In the genomic region with DNA sequence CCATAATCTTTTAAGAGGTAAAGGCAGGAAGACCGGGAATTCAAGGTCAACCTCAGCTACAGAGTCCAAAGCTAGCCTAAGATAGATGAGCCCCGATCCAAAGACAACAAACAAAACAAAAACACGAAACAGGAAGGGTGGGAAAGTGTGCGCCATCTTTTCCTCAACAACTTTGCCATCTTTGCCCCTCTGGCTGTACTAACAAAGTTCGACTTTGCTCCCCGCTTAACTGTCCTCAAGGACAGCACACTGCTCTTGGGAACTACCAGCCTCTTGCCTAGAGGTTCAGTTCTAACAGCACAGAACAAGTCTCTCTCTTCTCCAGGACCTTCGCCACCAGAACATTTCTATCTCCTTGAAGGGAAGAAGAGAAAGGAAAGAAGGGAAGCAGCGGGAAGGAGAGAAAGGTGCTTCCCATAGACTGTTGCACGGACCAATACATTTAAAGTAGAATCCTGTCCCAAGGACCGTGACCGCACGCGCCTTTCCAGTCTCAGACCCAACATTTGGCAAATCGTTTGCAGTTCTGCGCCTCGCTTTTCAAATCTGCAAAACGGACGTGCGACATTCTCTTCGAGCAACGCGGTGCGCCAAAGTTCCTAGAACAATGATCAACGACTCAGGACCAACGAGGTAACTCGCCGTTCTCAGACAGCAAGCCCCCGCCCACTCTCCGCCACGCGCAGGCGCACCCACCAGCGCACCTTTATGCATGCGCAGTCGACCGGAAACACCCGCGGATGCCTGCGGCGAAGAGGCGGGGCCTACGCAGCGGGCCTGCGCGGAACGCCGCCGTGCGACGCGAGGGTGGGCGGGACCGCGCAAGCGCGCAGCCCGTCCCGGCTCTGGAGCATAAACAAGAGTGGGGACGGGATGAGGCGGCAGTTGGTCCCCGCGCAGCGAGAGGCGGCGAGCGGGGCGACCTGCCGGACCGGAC, we compare ENCODE assay signal across 8 mouse cellular contexts. TPM values are rescaled to one million over a fixed set of nuclear protein-coding genes. Genes with fewer than 3 reads are reported as not detected.
DNase-seq lines count a peak whose midpoint lies in the region; ATAC-seq and TF ChIP-seq lines count a peak whose summit lies in the region.

No protein-coding gene starts in this region.

- no peak for TF ChIP-seq EP300 in liver, embryonic 14.5 days (IDR thresholded peaks at IDR 0.05; ENCODE audit: low read depth)
- TF ChIP-seq EP300 in stomach, postnatal 0 days (optimal IDR thresholded peaks at IDR 0.05), result no peak

- H3K9ac ChIP-seq in heart, embryonic 15.5 days, result peak overlapping the region; percentile 92
- peak overlapping the region; percentile 97 for H3K9ac ChIP-seq in liver, embryonic 14.5 days (replicated peaks)
- H3K9ac ChIP-seq in neural tube, embryonic 11.5 days (ENCODE audit: low read length), result peak overlapping the region; percentile 75
- peak overlapping the region; percentile 89 for H3K9ac ChIP-seq in stomach, postnatal 0 days (ENCODE audit: low read length)

- H3K4me3 ChIP-seq in brown adipose tissue, adult 24 weeks (ENCODE audit: insufficient read depth, low read depth, low read length), result peak overlapping the region; percentile 77
- H3K4me3 ChIP-seq in heart, embryonic 15.5 days, result peak overlapping the region; percentile 92
- peak overlapping the region; percentile 92 to 97 for H3K4me3 ChIP-seq in liver, embryonic 14.5 days (ENCODE audit: insufficient read depth in 1 of 2, low read depth in 2 of 2, low read length in 2 of 2)
- H3K4me3 ChIP-seq in neural tube, embryonic 11.5 days (ENCODE audit: low read depth, low read length), result peak overlapping the region; percentile 88
- peak overlapping the region; percentile 91 for H3K4me3 ChIP-seq in stomach, postnatal 0 days (ENCODE audit: low read depth, low read length)

- peak; percentile 98 for ATAC-seq in heart, embryonic 15.5 days (replicated peaks; ENCODE audit: insufficient number of reproducible peaks, insufficient read depth, low FRiP score, low read depth)
- peak; percentile 97 for ATAC-seq in liver, embryonic 14.5 days (ENCODE audit: insufficient read depth)
- ATAC-seq in neural tube, embryonic 11.5 days (ENCODE audit: insufficient read depth, low FRiP score, low TSS enrichment), result peak; percentile 97
- peak; percentile 98 for ATAC-seq in stomach, postnatal 0 days (ENCODE audit: low FRiP score, low TSS enrichment)

- H3K27me3 ChIP-seq in heart, embryonic 15.5 days, result no peaks in the 10 kb centered on the region
- no peaks in the 10 kb centered on the region for H3K27me3 ChIP-seq in liver, embryonic 14.5 days (ENCODE audit: control insufficient read depth, insufficient read depth, low read length)
- no peaks in the 10 kb centered on the region for H3K27me3 ChIP-seq in neural tube, embryonic 11.5 days (ENCODE audit: control insufficient read depth, insufficient read depth, low read length)
- H3K27me3 ChIP-seq in stomach, postnatal 0 days (ENCODE audit: control insufficient read depth, insufficient read depth, low read length), result no peaks in the 10 kb centered on the region

- H3K9me3 ChIP-seq in heart, embryonic 15.5 days (replicated peaks), result no peaks in the 10 kb centered on the region
- H3K9me3 ChIP-seq in liver, embryonic 14.5 days (ENCODE audit: control insufficient read depth, low read length), result no peaks in the 10 kb centered on the region
- no peaks in the 10 kb centered on the region for H3K9me3 ChIP-seq in neural tube, embryonic 11.5 days (ENCODE audit: control insufficient read depth, low read length)
- no peaks in the 10 kb centered on the region for H3K9me3 ChIP-seq in stomach, postnatal 0 days (ENCODE audit: control insufficient read depth, low read length)

- H3K4me1 ChIP-seq in brown adipose tissue, adult 24 weeks (ENCODE audit: control insufficient read depth, insufficient read depth, insufficient read length, low read length), result peaks cover 11% of the 10 kb centered on the region; the same call in 1 of the 2 replicates
- H3K4me1 ChIP-seq in heart, embryonic 15.5 days (replicated peaks), result peaks cover 13% of the 10 kb centered on the region
- peaks cover 14 to 18% of the 10 kb centered on the region in 2 experiments for H3K4me1 ChIP-seq in liver, embryonic 14.5 days (replicated peaks; ENCODE audit: control insufficient read depth in 2 of 2, insufficient read depth in 2 of 2, low read length in 1 of 2)
- H3K4me1 ChIP-seq in neural tube, embryonic 11.5 days (ENCODE audit: control insufficient read depth, insufficient read depth, low read length), result peaks cover 9% of the 10 kb centered on the region
- H3K4me1 ChIP-seq in stomach, postnatal 0 days (replicated peaks; ENCODE audit: control insufficient read depth, insufficient read depth), result peaks cover 6% of the 10 kb centered on the region

- H3K4me2 ChIP-seq in heart, embryonic 15.5 days, result peak overlapping the region; percentile 77
- H3K4me2 ChIP-seq in liver, embryonic 14.5 days (ENCODE audit: low read depth), result peak overlapping the region; percentile 82
- peak overlapping the region; percentile 82 for H3K4me2 ChIP-seq in neural tube, embryonic 11.5 days (ENCODE audit: low read depth)
- peak overlapping the region; percentile 74 for H3K4me2 ChIP-seq in stomach, postnatal 0 days (replicated peaks; ENCODE audit: low read depth)

- peaks cover 7% of the 10 kb centered on the region; the same call in 1 of the 2 replicates for H3K36me3 ChIP-seq in heart, embryonic 15.5 days
- peaks cover 22% of the 10 kb centered on the region for H3K36me3 ChIP-seq in liver, embryonic 14.5 days (replicated peaks; ENCODE audit: control insufficient read depth, insufficient read depth, low read depth)
- H3K36me3 ChIP-seq in neural tube, embryonic 11.5 days (ENCODE audit: control insufficient read depth, insufficient read depth, low read length), result peaks cover under 1% of the 10 kb centered on the region; the same call in 1 of the 2 replicates
- no peaks in the 10 kb centered on the region; the same call in 1 of the 2 replicates for H3K36me3 ChIP-seq in stomach, postnatal 0 days (ENCODE audit: control insufficient read depth, insufficient read depth, low read length)

- peak overlapping the region; percentile 88 for H3K27ac ChIP-seq in brown adipose tissue, adult 24 weeks (replicated peaks; ENCODE audit: low read depth, low read length)
- H3K27ac ChIP-seq in heart, embryonic 15.5 days, result peak overlapping the region; percentile 85
- peak overlapping the region; percentile 83 for H3K27ac ChIP-seq in liver, embryonic 14.5 days
- H3K27ac ChIP-seq in neural tube, embryonic 11.5 days (ENCODE audit: low read depth, low read length), result peak overlapping the region; percentile 73
- peak overlapping the region; percentile 88 for H3K27ac ChIP-seq in stomach, postnatal 0 days (replicated peaks)

- under 1% methylated on average over 69 of the region's 69 CpGs for WGBS in heart, embryonic 15.5 days
- under 1% methylated on average over 69 of the region's 69 CpGs for WGBS in liver, embryonic 14.5 days (ENCODE audit: insufficient replicate concordance)
- WGBS in neural tube, embryonic 11.5 days, result under 1% methylated on average over 69 of the region's 69 CpGs
- under 1% methylated on average over 65 of the region's 69 CpGs for WGBS in stomach, postnatal 0 days

- TF ChIP-seq CTCF in liver, embryonic 14.5 days (IDR thresholded peaks at IDR 0.05; ENCODE audit: low read depth), result no peak
- no peak for TF ChIP-seq CTCF in stomach, postnatal 0 days (IDR thresholded peaks at IDR 0.05; ENCODE audit: low read depth)

- DNase-seq in CD4-positive, CD25-positive, alpha-beta regulatory T cell, adult 2 months (ENCODE audit: low read depth, low spot score), result peak; percentile 100
- peak; percentile 90 for DNase-seq in fibroblast of lung, adult 2 months (ENCODE audit: low read depth)
- DNase-seq in kidney, postnatal 25 days, result peak; percentile 98
- peak; percentile 89 to 91 (median 90) for DNase-seq in liver, embryonic 14.5 days (ENCODE audit: low read depth in 3 of 3, low spot score in 3 of 3)
- DNase-seq in neural tube, embryonic 11.5 days (ENCODE audit: low spot score), result peak; percentile 98
- DNase-seq in stomach, postnatal 0 days (ENCODE audit: low spot score), result peak; percentile 98

RNA-seq across cellular contexts. Expression of a gene that starts 1.5 kb away (rescaled TPM):
- 43.7 and 46.5 TPM in 2 replicates for polyA plus RNA-seq in brown adipose tissue, adult 24 weeks (2012; ENCODE audit: insufficient read depth, insufficient read length, missing spikeins)
- polyA plus RNA-seq in heart, embryonic 15.5 days (2015; fragmentation: Nextera tagmentation; extraction: Ambion mirVana), result 23.9 and 28.3 TPM in 2 replicates
- 16.0 and 20.5 TPM in 2 replicates for polyA plus RNA-seq in liver, embryonic 14.5 days (2012; rRNA removed)
- polyA plus RNA-seq in liver, embryonic 14.5 days (2014; fragmentation: Nextera tagmentation; extraction: Ambion mirVana), result 28.3 and 34.4 TPM in 2 replicates
- 59.3 and 64.2 TPM in 2 replicates for polyA plus RNA-seq in neural tube, embryonic 11.5 days (2014; fragmentation: Nextera tagmentation; extraction: Ambion mirVana)
- polyA plus RNA-seq in stomach, postnatal 0 days (2015; fragmentation: Nextera tagmentation; extraction: Ambion mirVana), result 33.4 and 33.6 TPM in 2 replicates

RNA-seq across cellular contexts. Expression of a gene that starts 20.4 kb away (rescaled TPM):
- 1.3 and 3.4 TPM in 2 replicates for polyA plus RNA-seq in brown adipose tissue, adult 24 weeks (2012; ENCODE audit: insufficient read depth, insufficient read length, missing spikeins)
- 0.09 and 0.90 TPM in 2 replicates for polyA plus RNA-seq in heart, embryonic 15.5 days (2015; fragmentation: Nextera tagmentation; extraction: Ambion mirVana)
- 6.0 and 6.7 TPM in 2 replicates for polyA plus RNA-seq in liver, embryonic 14.5 days (2012; rRNA removed)
- 15.5 and 16.9 TPM in 2 replicates for polyA plus RNA-seq in liver, embryonic 14.5 days (2014; fragmentation: Nextera tagmentation; extraction: Ambion mirVana)
- 5.0 and 5.7 TPM in 2 replicates for polyA plus RNA-seq in neural tube, embryonic 11.5 days (2014; fragmentation: Nextera tagmentation; extraction: Ambion mirVana)
- 1.2 and 1.3 TPM in 2 replicates for polyA plus RNA-seq in stomach, postnatal 0 days (2015; fragmentation: Nextera tagmentation; extraction: Ambion mirVana)

Comparison
In these comparisons a context has a peak if more than half of its experiments do, and no peak if none do; other contexts are left out.
1. Peak in every context shown above with its lines: DNase-seq, ATAC-seq, H3K4me3 ChIP-seq and H3K27ac ChIP-seq.